Comparison of ENCODE assay signal across 8 mouse cellular contexts in the genomic region with DNA sequence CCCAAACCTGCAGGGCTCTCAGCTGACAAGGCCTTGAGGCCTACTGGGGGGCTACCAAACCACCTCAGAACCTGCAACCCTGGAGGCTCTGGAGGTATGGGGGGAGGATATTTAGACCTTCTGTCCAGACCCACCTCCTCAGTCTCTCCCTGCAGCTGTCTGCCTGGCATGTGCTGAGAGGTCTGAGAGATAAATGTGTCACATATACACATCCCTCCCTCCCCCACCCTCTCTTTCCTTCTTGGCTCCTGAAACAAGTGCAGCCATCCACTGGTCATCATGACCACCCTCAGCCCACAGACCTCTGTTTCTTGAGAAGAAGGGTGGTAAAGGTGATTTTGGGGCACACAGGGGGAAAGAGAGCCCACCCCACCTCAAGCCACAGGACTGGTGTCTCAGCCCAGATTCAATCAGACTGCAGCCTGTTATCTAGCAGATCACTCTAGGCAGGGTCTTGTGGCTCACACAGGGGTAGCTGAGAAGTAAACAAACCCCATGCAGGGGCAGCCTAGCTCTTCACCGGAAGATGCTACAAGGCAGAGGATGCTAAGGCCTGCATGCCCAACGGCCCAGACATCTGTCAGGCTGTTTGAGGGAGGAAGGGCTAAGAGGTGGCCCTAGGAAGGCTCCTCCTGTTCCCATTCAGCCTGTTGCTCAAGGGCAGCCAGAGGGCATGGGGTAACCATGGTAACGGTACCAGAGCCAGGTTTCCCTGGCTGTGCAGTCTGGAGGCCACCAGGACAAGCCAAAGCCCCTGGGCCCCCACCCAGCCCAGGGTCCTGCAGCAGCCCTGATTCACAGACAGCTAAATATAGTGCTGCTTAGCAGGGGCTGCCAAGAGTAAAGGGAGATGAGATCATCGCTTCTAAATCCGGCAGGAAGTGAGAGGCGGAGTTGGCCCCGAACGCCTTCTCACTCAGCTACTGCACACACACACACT. TPM values are rescaled to one million over a fixed set of nuclear protein-coding genes. Genes with fewer than 3 reads are reported as not detected.
DNase-seq lines count a peak whose midpoint lies in the region; ATAC-seq lines count a peak whose summit lies in the region.

No protein-coding gene starts in this region.

- H3K4me2 ChIP-seq in forebrain, embryonic 11.5 days (ENCODE audit: low read depth, low read length, severe bottlenecking): 0 out of 2 replicates have a peak overlapping the region, but pooled peaks have one; percentile 24
- peak overlapping the region; percentile 34; the same call in 1 of the 2 replicates for H3K4me2 ChIP-seq in heart, embryonic 14.5 days (ENCODE audit: low read length)
- H3K4me2 ChIP-seq in kidney, embryonic 16.5 days (replicated peaks; ENCODE audit: low read depth, low read length): no peak overlapping the region
- H3K4me2 ChIP-seq in limb, embryonic 15.5 days: no peak overlapping the region
- H3K4me2 ChIP-seq in midbrain, embryonic 16.5 days (ENCODE audit: low read length): no peak overlapping the region

- peak; percentile 84 for ATAC-seq in forebrain, embryonic 11.5 days (replicated peaks; ENCODE audit: low FRiP score)
- ATAC-seq in heart, embryonic 14.5 days (ENCODE audit: insufficient number of reproducible peaks, insufficient read depth, low FRiP score, low read depth): peak; percentile 94
- ATAC-seq in kidney, embryonic 16.5 days (ENCODE audit: low FRiP score, low TSS enrichment): peak; percentile 89
- peak; percentile 91 for ATAC-seq in limb, embryonic 15.5 days (ENCODE audit: insufficient number of reproducible peaks, low FRiP score, low TSS enrichment, low read depth)
- peak; percentile 84 for ATAC-seq in midbrain, embryonic 16.5 days

- no peaks in the 10 kb centered on the region for H3K36me3 ChIP-seq in forebrain, embryonic 11.5 days (ENCODE audit: control insufficient read depth, insufficient read depth, low read length)
- H3K36me3 ChIP-seq in heart, embryonic 14.5 days (ENCODE audit: control insufficient read depth, insufficient read depth, low read length): no peaks in the 10 kb centered on the region
- H3K36me3 ChIP-seq in kidney, embryonic 16.5 days (ENCODE audit: insufficient read depth, low read length): no peaks in the 10 kb centered on the region
- H3K36me3 ChIP-seq in limb, embryonic 15.5 days: no peaks in the 10 kb centered on the region
- no peaks in the 10 kb centered on the region; the same call in 1 of the 2 replicates for H3K36me3 ChIP-seq in midbrain, embryonic 16.5 days (ENCODE audit: control insufficient read depth, insufficient read depth, low read length)

- peak; percentile 51 to 52 for DNase-seq in B cell, adult 2 months
- peak; percentile 74 for DNase-seq in brain, embryonic 18.5 days (ENCODE audit: low read depth, low spot score)
- DNase-seq in forebrain, embryonic 11.5 days (ENCODE audit: low spot score): peak; percentile 76
- DNase-seq in spleen, postnatal 10 days (ENCODE audit: low spot score in 2 of 2): peak; percentile 26 to 57

- peaks cover 7% of the 10 kb centered on the region for H3K4me1 ChIP-seq in forebrain, embryonic 11.5 days (replicated peaks; ENCODE audit: control insufficient read depth, insufficient read depth, low read length)
- H3K4me1 ChIP-seq in heart, embryonic 14.5 days (ENCODE audit: control insufficient read depth in 2 of 2, insufficient read depth in 2 of 2, low read length in 2 of 2): peaks cover 42 to 51% of the 10 kb centered on the region in 2 experiments
- H3K4me1 ChIP-seq in kidney, embryonic 16.5 days (ENCODE audit: insufficient read depth, low read length): peaks cover 30% of the 10 kb centered on the region
- H3K4me1 ChIP-seq in limb, embryonic 15.5 days: peaks cover 32% of the 10 kb centered on the region
- H3K4me1 ChIP-seq in midbrain, embryonic 16.5 days (ENCODE audit: control insufficient read depth, insufficient read depth, low read length): peaks cover 14% of the 10 kb centered on the region

- no peak overlapping the region for H3K4me3 ChIP-seq in forebrain, embryonic 11.5 days (ENCODE audit: low read depth, low read length)
- H3K4me3 ChIP-seq in heart, embryonic 14.5 days (ENCODE audit: control insufficient read depth in 1 of 2, insufficient read depth in 1 of 2, low read depth in 1 of 2, low read length in 2 of 2): no peak overlapping the region
- H3K4me3 ChIP-seq in kidney, embryonic 16.5 days (ENCODE audit: low read length): no peak overlapping the region
- H3K4me3 ChIP-seq in limb, embryonic 15.5 days: no peak overlapping the region
- no peak overlapping the region for H3K4me3 ChIP-seq in midbrain, embryonic 16.5 days (ENCODE audit: low read depth, low read length)

- H3K9ac ChIP-seq in forebrain, embryonic 11.5 days (ENCODE audit: low read length): peak overlapping the region; percentile 20; the same call in 1 of the 2 replicates
- peak overlapping the region; percentile 50; the same call in 1 of the 2 replicates for H3K9ac ChIP-seq in heart, embryonic 14.5 days (ENCODE audit: low read length)
- H3K9ac ChIP-seq in kidney, embryonic 16.5 days (replicated peaks; ENCODE audit: low read length): peak overlapping the region; percentile 46
- H3K9ac ChIP-seq in limb, embryonic 15.5 days: no peak overlapping the region
- H3K9ac ChIP-seq in midbrain, embryonic 16.5 days (ENCODE audit: low read depth, low read length): no peak overlapping the region

- peaks cover 2% of the 10 kb centered on the region for H3K27me3 ChIP-seq in forebrain, embryonic 11.5 days (ENCODE audit: control insufficient read depth, insufficient read depth, low read length)
- no peaks in the 10 kb centered on the region for H3K27me3 ChIP-seq in heart, embryonic 14.5 days (ENCODE audit: control insufficient read depth, insufficient read depth, low read length)
- no peaks in the 10 kb centered on the region for H3K27me3 ChIP-seq in kidney, embryonic 16.5 days (ENCODE audit: insufficient read depth, low read length)
- H3K27me3 ChIP-seq in limb, embryonic 15.5 days: peaks cover 11% of the 10 kb centered on the region
- no peaks in the 10 kb centered on the region for H3K27me3 ChIP-seq in midbrain, embryonic 16.5 days (ENCODE audit: control insufficient read depth, insufficient read depth, low read depth, low read length)

- no peaks in the 10 kb centered on the region for H3K9me3 ChIP-seq in forebrain, embryonic 11.5 days (ENCODE audit: control insufficient read depth, low read length)
- no peaks in the 10 kb centered on the region for H3K9me3 ChIP-seq in heart, embryonic 14.5 days (ENCODE audit: control insufficient read depth, low read length)
- H3K9me3 ChIP-seq in kidney, embryonic 16.5 days (ENCODE audit: low read length): no peaks in the 10 kb centered on the region
- no peaks in the 10 kb centered on the region for H3K9me3 ChIP-seq in limb, embryonic 15.5 days
- no peaks in the 10 kb centered on the region for H3K9me3 ChIP-seq in midbrain, embryonic 16.5 days (replicated peaks; ENCODE audit: control insufficient read depth, low read length, poor library complexity, severe bottlenecking)

- peak overlapping the region; percentile 37 for H3K27ac ChIP-seq in forebrain, embryonic 11.5 days (ENCODE audit: low read depth, low read length)
- peak overlapping the region; percentile 96 to 98 for H3K27ac ChIP-seq in heart, embryonic 14.5 days (replicated peaks in 1 of 2; ENCODE audit: control insufficient read depth in 1 of 2, insufficient read depth in 1 of 2, low read depth in 2 of 2, low read length in 2 of 2)
- H3K27ac ChIP-seq in kidney, embryonic 16.5 days (ENCODE audit: low read length): peak overlapping the region; percentile 80
- H3K27ac ChIP-seq in limb, embryonic 15.5 days: peak overlapping the region; percentile 84
- H3K27ac ChIP-seq in midbrain, embryonic 16.5 days (ENCODE audit: low read length): peak overlapping the region; percentile 64

- WGBS in forebrain, embryonic 11.5 days: 15% methylated on average over 8 of the region's 8 CpGs
- 0% methylated on average over 8 of the region's 8 CpGs for WGBS in heart, embryonic 14.5 days
- 10% methylated on average over 8 of the region's 8 CpGs for WGBS in kidney, embryonic 16.5 days
- 16% methylated on average over 8 of the region's 8 CpGs for WGBS in limb, embryonic 15.5 days
- 10% methylated on average over 8 of the region's 8 CpGs for WGBS in midbrain, embryonic 16.5 days

RNA-seq across cellular contexts. Expression of a gene that starts 44.6 kb away (rescaled TPM):
- 25.5 and 27.2 TPM in 2 replicates for polyA plus RNA-seq in forebrain, embryonic 11.5 days (2014; fragmentation: Nextera tagmentation; extraction: Ambion mirVana)
- polyA plus RNA-seq in heart, embryonic 14.5 days (2014; fragmentation: Nextera tagmentation; extraction: Ambion mirVana): 17.8 and 19.1 TPM in 2 replicates
- 56.1 and 61.8 TPM in 2 replicates for polyA plus RNA-seq in kidney, embryonic 16.5 days (2015; fragmentation: Nextera tagmentation; extraction: Ambion mirVana)
- 67.4 and 77.4 TPM in 2 replicates for polyA plus RNA-seq in limb, embryonic 15.5 days (2015; fragmentation: Nextera tagmentation; extraction: Ambion mirVana)
- polyA plus RNA-seq in midbrain, embryonic 16.5 days (2015; fragmentation: Nextera tagmentation; extraction: Ambion mirVana): 108 TPM in 2 replicates

RNA-seq across cellular contexts. Expression of a gene that starts 50.2 kb away (rescaled TPM):
- polyA plus RNA-seq in forebrain, embryonic 11.5 days (2014; fragmentation: Nextera tagmentation; extraction: Ambion mirVana): 1.8 and 4.5 TPM in 2 replicates
- polyA plus RNA-seq in heart, embryonic 14.5 days (2014; fragmentation: Nextera tagmentation; extraction: Ambion mirVana): 0.39 and 0.65 TPM in 2 replicates
- 1.7 and 2.0 TPM in 2 replicates for polyA plus RNA-seq in kidney, embryonic 16.5 days (2015; fragmentation: Nextera tagmentation; extraction: Ambion mirVana)
- 1.1 and 1.3 TPM in 2 replicates for polyA plus RNA-seq in limb, embryonic 15.5 days (2015; fragmentation: Nextera tagmentation; extraction: Ambion mirVana)
- polyA plus RNA-seq in midbrain, embryonic 16.5 days (2015; fragmentation: Nextera tagmentation; extraction: Ambion mirVana): 10.5 and 11.8 TPM in 2 replicates

Comparison
In these comparisons a context has a peak if more than half of its experiments do, and no peak if none do; other contexts are left out.
1. H3K27ac ChIP-seq: peak in every context shown above with its lines; median percentile 97 in heart, embryonic 14.5 days; 84 in limb, embryonic 15.5 days; 80 in kidney, embryonic 16.5 days; 64 in midbrain, embryonic 16.5 days; 37 in forebrain, embryonic 11.5 days.
2. H3K4me2 ChIP-seq: peak in forebrain, embryonic 11.5 days (single experiment) and heart, embryonic 14.5 days (single experiment); none in kidney, embryonic 16.5 days (single experiment), limb, embryonic 15.5 days (single experiment) and midbrain, embryonic 16.5 days (single experiment).
3. H3K9ac ChIP-seq: peak in forebrain, embryonic 11.5 days (single experiment), heart, embryonic 14.5 days (single experiment) and kidney, embryonic 16.5 days (single experiment); none in limb, embryonic 15.5 days (single experiment) and midbrain, embryonic 16.5 days (single experiment).
4. Peak in every context shown above with its lines, with median percentiles within 50 percentile points of each other: DNase-seq and ATAC-seq.